Mouse (Mus musculus) liver, embryonic 14 days (tissue): ENCODE measurements around the gene Ereg. TPM values are rescaled to one million over a fixed set of nuclear protein-coding genes. Genes with fewer than 3 reads are reported as not detected.

Experiments used
- polyA plus RNA-seq: library from polyadenylated mRNA; depleted of rRNA; stranded (reverse); fragments of >200 nt; gene quantifications from 2 replicates; pipeline ENCODE4 v1.2.3, GENCODE M21; 2012; rRNA removed

Gene Ereg
- 0.05 and 0.10 TPM in 2 replicates for polyA plus RNA-seq

GRCm38 (mm10) chr5:91074450-91074950, at the start of gene Ereg:
Gene Ereg (plus strand): TSS chr5:91074622.

DNA sequence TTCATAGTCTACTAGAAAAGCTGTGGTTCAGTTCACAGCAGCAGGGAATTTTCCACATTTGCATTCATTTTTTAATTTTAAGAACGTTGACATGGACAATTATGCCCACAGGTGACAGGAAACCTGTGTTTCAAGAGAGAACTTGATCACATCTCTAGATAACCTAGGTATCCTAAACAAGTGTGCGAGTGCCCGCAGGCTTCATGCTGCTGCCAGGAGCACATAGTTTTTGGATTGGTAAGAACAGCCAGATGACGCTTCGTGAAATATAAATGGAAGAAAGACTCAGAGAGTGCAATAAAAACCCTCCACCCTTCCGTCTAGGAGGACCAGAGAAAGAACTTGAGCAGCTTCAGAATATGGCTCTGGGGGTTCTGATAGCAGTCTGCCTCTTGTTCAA, 47.3 kb upstream of the Ereg start, which contains the start of gene Epgn:
Gene Epgn (plus strand): TSS at position 301 of the 400 bp plus-strand sequence.

GRCm38 (mm10) chr5:91139446-91139873, 65.0 kb downstream of the Ereg start, which contains the start of gene Areg:
Gene Areg (plus strand): TSS chr5:91139599.

Other genes starting within 250 kb of the Ereg start
- 2.8 and 5.6 TPM in 2 replicates for gene Cxcl1, start 183.4 kb upstream of the Ereg start, polyA plus RNA-seq
- 0.08 and 0.15 TPM in 2 replicates for gene Cxcl2, start 170.8 kb upstream of the Ereg start, polyA plus RNA-seq
- gene Mthfd2l, start 143.5 kb upstream of the Ereg start, polyA plus RNA-seq: 5.2 and 5.3 TPM in 2 replicates
- gene Epgn, start 47.2 kb upstream of the Ereg start, polyA plus RNA-seq: 0.01 and 0.02 TPM in 2 replicates
- gene Areg, start 65.0 kb downstream of the Ereg start, polyA plus RNA-seq: not detected in 2 replicates